Mouse (Mus musculus) heart, embryonic 16.5 days (tissue): ENCODE measurements around the gene Gm27021. TPM values are rescaled to one million over a fixed set of nuclear protein-coding genes. Genes with fewer than 3 reads are reported as not detected.
"Not testable (repeated sequence)": the region's sequence is repeated elsewhere in the genome, so short reads cannot be mapped to it uniquely, and the experiment has no call there.

Experiments used
- ATAC-seq: fragments of 200-750 bp; cut with Nextera tagmentation; replicated peaks from 2 replicates; pipeline ENCODE4 v1.8.0; 2017; ENCODE audit warnings: moderate number of reproducible peaks; ENCODE audit not compliant: insufficient read depth, low FRiP score; ENCODE audit errors: extremely low read depth
- H3K27ac ChIP-seq: fragments of 300-500 bp; sonication (generic); 2 replicates; pipeline ENCODE4 v1.5.1; 2014; ENCODE audit warnings: mild to moderate bottlenecking, low read length, control low read depth, moderate library complexity
- H3K27me3 ChIP-seq: fragments of 300-500 bp; sonication (generic); 2 replicates; pipeline ENCODE4 v1.6.1; 2014; ENCODE audit warnings: low read length, mixed read lengths; ENCODE audit not compliant: control insufficient read depth, insufficient read depth
- H3K36me3 ChIP-seq: fragments of 300-500 bp; sonication (generic); 2 replicates; pipeline ENCODE4 v1.6.1; 2014; ENCODE audit not compliant: control insufficient read depth, insufficient read depth
- H3K4me1 ChIP-seq: fragments of 300-500 bp; sonication (generic); 2 replicates; pipeline ENCODE4 v1.6.1; 2014; ENCODE audit warnings: low read length, mixed read lengths; ENCODE audit not compliant: control insufficient read depth, insufficient read depth
- H3K4me2 ChIP-seq: fragments of 300-500 bp; sonication (generic); 2 replicates; pipeline ENCODE4 v1.6.1; 2014; ENCODE audit warnings: low read depth, mild to moderate bottlenecking, control low read depth, low read length
- H3K4me3 ChIP-seq: fragments of 300-500 bp; sonication (generic); 2 replicates; pipeline ENCODE4 v1.5.1; 2014; ENCODE audit warnings: mild to moderate bottlenecking, control low read depth, low read length
- H3K9ac ChIP-seq: fragments of 300-500 bp; sonication (generic); 2 replicates; pipeline ENCODE4 v1.6.1; 2014; ENCODE audit warnings: low read length, control low read depth
- H3K9me3 ChIP-seq: fragments of 300-500 bp; sonication (generic); replicated peaks from 2 replicates; pipeline ENCODE4 v1.6.1; 2016; ENCODE audit warnings: low read length; ENCODE audit not compliant: control insufficient read depth
- WGBS: fragments of 180-500 bp; shearing (Covaris S2); extraction: QIAGEN DNeasy Blood & Tissue Kit; methylation state at CpG from one replicate; pipeline ENCODE4 v1.1.7; 2014; 5-methylcytosine and 5-hydroxymethylcytosine counted together
- polyA plus RNA-seq: library from polyadenylated mRNA; unstranded; fragments of >200 nt; fragmentation: Nextera tagmentation; extraction: Ambion mirVana; gene quantifications from 2 replicates; pipeline ENCODE4 v1.2.1, GENCODE M21; 2015

Gm27021 gene
- polyA plus RNA-seq, 1 experiment from 2014 or later: not detected

- H3K9me3 ChIP-seq, H3K4me3 ChIP-seq, ATAC-seq, H3K27me3 ChIP-seq, H3K4me2 ChIP-seq, H3K36me3 ChIP-seq, H3K4me1 ChIP-seq, H3K9ac ChIP-seq, H3K27ac ChIP-seq: not testable (repeated sequence)
- WGBS: 42% methylated on average over 6 of the region's 7 CpGs
Measured at GRCm38 (mm10) chr8:120680405-120680804, 12.5 kb upstream of the Gm27021 start.

GRCm38 (mm10) chr8:120679629-120680387, 11.9 kb upstream of the Gm27021 start:
- Histone ChIP-seq H3K9ac (no peak overlapping the region), H3K4me2 (no peak overlapping the region), H3K36me3 (no peaks in the 10 kb centered on the region), H3K27ac (no peak overlapping the region), H3K27me3 (peaks cover 6% of the 10 kb centered on the region; the same call in 1 of the 2 replicates), H3K4me1 (peaks cover 2% of the 10 kb centered on the region; the same call in 1 of the 2 replicates), H3K4me3 (no peak overlapping the region), H3K9me3 (no peaks in the 10 kb centered on the region)
- ATAC-seq: no peak
- WGBS: 23% methylated on average over 11 of the region's 11 CpGs

- Histone ChIP-seq H3K27me3 (peaks cover 6% of the 10 kb centered on the region; the same call in 1 of the 2 replicates), H3K4me3 (no peak overlapping the region), H3K9me3 (no peaks in the 10 kb centered on the region), H3K4me1 (peaks cover 2% of the 10 kb centered on the region; the same call in 1 of the 2 replicates), H3K36me3 (peaks cover 8% of the 10 kb centered on the region), H3K27ac (no peak overlapping the region), H3K4me2 (no peak overlapping the region), H3K9ac (no peak overlapping the region)
- ATAC-seq: peak; percentile 43; the same call in 1 of the 2 replicates
- 8% methylated on average over 10 of the region's 10 CpGs for whole genome bisulfite sequencing
Measured at GRCm38 (mm10) chr8:120678447-120678846, 10.6 kb upstream of the Gm27021 start.

- Histone ChIP-seq H3K4me1 (peaks cover 16% of the 10 kb centered on the region), H3K9ac (no peak overlapping the region), H3K4me3 (no peak overlapping the region), H3K27ac (no peak overlapping the region), H3K4me2 (no peak overlapping the region), H3K9me3 (no peaks in the 10 kb centered on the region), H3K36me3 (peaks cover 36% of the 10 kb centered on the region), H3K27me3 (peaks cover 6% of the 10 kb centered on the region; the same call in 1 of the 2 replicates)
- WGBS: 73% methylated on average over 8 of the region's 8 CpGs
- ATAC-seq: no peak
Measured at GRCm38 (mm10) chr8:120675718-120676117, 7.8 kb upstream of the Gm27021 start.

GRCm38 (mm10) chr8:120673298-120673697, 5.4 kb upstream of the Gm27021 start:
- Histone ChIP-seq H3K36me3 (peaks cover 47% of the 10 kb centered on the region), H3K27me3 (no peaks in the 10 kb centered on the region), H3K27ac (no peak overlapping the region), H3K9me3 (no peaks in the 10 kb centered on the region), H3K4me2 (no peak overlapping the region), H3K4me1 (peaks cover 28% of the 10 kb centered on the region), H3K4me3 (no peak overlapping the region), H3K9ac (no peak overlapping the region)
- ATAC-seq: no peak
- 93% methylated on average over 7 of the region's 7 CpGs for WGBS

GRCm38 (mm10) chr8:120672626-120673229, 4.8 kb upstream of the Gm27021 start:
- Histone ChIP-seq H3K4me1 (peaks cover 28% of the 10 kb centered on the region), H3K27me3 (no peaks in the 10 kb centered on the region), H3K27ac (no peak overlapping the region), H3K9me3 (no peaks in the 10 kb centered on the region), H3K36me3 (peaks cover 47% of the 10 kb centered on the region), H3K4me2 (no peak overlapping the region), H3K9ac (no peak overlapping the region), H3K4me3 (no peak overlapping the region)
- 87% methylated on average over 16 of the region's 16 CpGs for WGBS
- no peak for ATAC-seq

GRCm38 (mm10) chr8:120671775-120672174, 3.9 kb upstream of the Gm27021 start:
- H3K36me3 ChIP-seq: peaks cover 47% of the 10 kb centered on the region
- no peaks in the 10 kb centered on the region for H3K27me3 ChIP-seq
- no peak overlapping the region for H3K4me2 ChIP-seq
- WGBS: 72% methylated on average over 6 of the region's 6 CpGs
- H3K4me3 ChIP-seq: no peak overlapping the region
- no peaks in the 10 kb centered on the region for H3K9me3 ChIP-seq
- no peak overlapping the region for H3K9ac ChIP-seq
- no peak overlapping the region for H3K27ac ChIP-seq
- ATAC-seq: no peak
- H3K4me1 ChIP-seq: peaks cover 31% of the 10 kb centered on the region

- Histone ChIP-seq H3K27ac (peak within 1 kb of the TSS; percentile 89), H3K27me3 (no peaks in the 10 kb centered on the region), H3K36me3 (peaks cover 38% of the 10 kb centered on the region), H3K4me1 (peaks cover 55% of the 10 kb centered on the region), H3K9ac (peak within 1 kb of the TSS; percentile 98), H3K4me3 (peak within 1 kb of the TSS; percentile 99), H3K9me3 (no peaks in the 10 kb centered on the region), H3K4me2 (peak within 1 kb of the TSS; percentile 89)
- WGBS: under 1% methylated on average over 48 of the region's 51 CpGs
- ATAC-seq: peak; percentile 34; the same call in 1 of the 2 replicates
Measured at GRCm38 (mm10) chr8:120668374-120668905, 561 bp upstream of the Gm27021 start, which contains the start of gene Emc8. Gene Emc8, minus strand, starts transcription at chr8:120668573.
